Mouse (Mus musculus) myocyte (in vitro differentiated cells): ENCODE results near the gene Snx20. TPM values are rescaled to one million over a fixed set of nuclear protein-coding genes. Genes with fewer than 3 reads are reported as not detected.
A peak's percentile ranks its signal among the peaks of the same experiment; 100 is the strongest.

ENCODE experiments used
- H3K27me3 ChIP-seq: one replicate; pipeline ENCODE4 v1.6.1; 2011; ENCODE audit not compliant: control insufficient read depth, insufficient read depth, insufficient read length
- H3K36me3 ChIP-seq: one replicate; pipeline ENCODE4 v1.6.1; 2011; ENCODE audit not compliant: control insufficient read depth, insufficient read depth
- H3K4me2 ChIP-seq: one replicate; pipeline ENCODE4 v1.6.1; 2011; ENCODE audit warnings: low read depth, control low read depth
- H3K4me3 ChIP-seq: one replicate; pipeline ENCODE4 v1.5.1; 2011; ENCODE audit warnings: mild to moderate bottlenecking, control low read depth, moderate library complexity
- H3K79me2 ChIP-seq: one replicate; pipeline ENCODE4 v1.6.1; 2011; ENCODE audit not compliant: control insufficient read depth, insufficient read depth
- H3ac ChIP-seq: one replicate; pipeline ENCODE4 v1.6.1; 2011; ENCODE audit not compliant: control insufficient read depth, insufficient read length
- CEBPB ChIP-seq: IDR thresholded peaks from 2 replicates; pipeline ENCODE4 v1.6.1; 2011; ENCODE audit warnings: mild to moderate bottlenecking, moderate library complexity; ENCODE audit not compliant: poor library complexity, insufficient read depth, severe bottlenecking
- E2F4 ChIP-seq: IDR thresholded peaks from one replicate; pipeline ENCODE4 v1.6.1; 2011; ENCODE audit warnings: mild to moderate bottlenecking, control low read depth, moderate library complexity; ENCODE audit not compliant: insufficient read depth
- MAX ChIP-seq: IDR thresholded peaks from one replicate; pipeline ENCODE4 v1.6.1; 2011; ENCODE audit warnings: low read depth, mild to moderate bottlenecking, control low read depth
- MYOD1 ChIP-seq, 3 experiments: IDR thresholded peaks; one replicate each; pipeline ENCODE4 v1.6.1; 2011; ENCODE audit warnings: control low read depth in 2 of 3, low read depth in 2 of 3, mild to moderate bottlenecking in 2 of 3, moderate library complexity in 1 of 3; ENCODE audit not compliant: insufficient read length in 2 of 3, control insufficient read depth in 1 of 3
- MYOG ChIP-seq, 3 experiments: IDR thresholded peaks; one replicate each; pipeline ENCODE4 v1.6.1; 2011; ENCODE audit warnings: control low read depth in 2 of 3, low read depth in 2 of 3, mild to moderate bottlenecking in 2 of 3; ENCODE audit not compliant: insufficient read length in 2 of 3, control insufficient read depth in 1 of 3, insufficient read depth in 1 of 3
- POLR2A ChIP-seq: IDR thresholded peaks from one replicate; pipeline ENCODE4 v1.6.1; 2011; ENCODE audit warnings: low read depth, mild to moderate bottlenecking, control low read depth, moderate library complexity; ENCODE audit not compliant: insufficient read length
- POLR2AphosphoS2 ChIP-seq: IDR thresholded peaks from one replicate; pipeline ENCODE4 v1.6.1; 2011; ENCODE audit warnings: low read depth, control low read depth; ENCODE audit not compliant: insufficient read length
- REST ChIP-seq: IDR thresholded peaks from one replicate; pipeline ENCODE4 v1.6.1; 2011; ENCODE audit warnings: mild to moderate bottlenecking, control low read depth, moderate library complexity; ENCODE audit not compliant: insufficient read depth, insufficient read length
- SRF ChIP-seq: IDR thresholded peaks from one replicate; pipeline ENCODE4 v1.6.1; 2011; ENCODE audit warnings: low read depth; ENCODE audit not compliant: control insufficient read depth, insufficient read length
- TCF12 ChIP-seq: IDR thresholded peaks from one replicate; pipeline ENCODE4 v1.6.1; 2011; ENCODE audit warnings: mild to moderate bottlenecking, control low read depth; ENCODE audit not compliant: poor library complexity, insufficient read depth, severe bottlenecking
- TCF3 ChIP-seq: IDR thresholded peaks from one replicate; pipeline ENCODE4 v1.6.1; 2011; ENCODE audit warnings: low read depth, control low read depth; ENCODE audit not compliant: insufficient read length
- USF1 ChIP-seq: IDR thresholded peaks from one replicate; pipeline ENCODE4 v1.6.1; 2011; ENCODE audit warnings: low read depth, mild to moderate bottlenecking, control low read depth, moderate library complexity
- polyA plus RNA-seq: library from polyadenylated mRNA; unstranded; fragments of >200 nt; fragmentation: generic; extraction: Trizol; gene quantifications from one replicate; pipeline ENCODE4 v1.2.1, GENCODE M21; 2012; ENCODE audit warnings: missing spikeins

The Snx20 gene
- polyA plus RNA-seq, 1 experiment: 0.07 TPM

- Histone ChIP-seq H3K4me3 (no peak overlapping the region), H3ac (no peak overlapping the region), H3K4me2 (peak overlapping the region; percentile 67), H3K79me2 (no peaks in the 10 kb centered on the region), H3K36me3 (no peaks in the 10 kb centered on the region), H3K27me3 (peaks cover 12% of the 10 kb centered on the region)
- TF ChIP-seq MYOG (IDR thresholded peaks at IDR 0.05; ENCODE audit: control insufficient read depth in 1 of 3, insufficient read depth in 1 of 3, insufficient read length in 2 of 3, low read depth in 2 of 3) (no peak), SRF (no peak), TCF12 (no peak), E2F4 (no peak), MAX (no peak), CEBPB (no peak), USF1 (no peak), TCF3 (no peak), POLR2AphosphoS2 (no peak)
These were observed 32.4 kb downstream of the Snx20 start for GRCm38 (mm10) chr8:88603446-88603989.

- TF ChIP-seq TCF12: no peak
- no peaks in the 10 kb centered on the region for H3K79me2 ChIP-seq
These were observed 36.4 kb downstream of the Snx20 start for GRCm38 (mm10) chr8:88599491-88599890.

GRCm38 (mm10) chr8:88598578-88598977, 37.4 kb downstream of the Snx20 start:
- peaks cover 42% of the 10 kb centered on the region for H3K27me3 ChIP-seq
- TF ChIP-seq CEBPB (no peak), POLR2A (no peak), MYOG (IDR thresholded peaks at IDR 0.05; ENCODE audit: control insufficient read depth in 1 of 3, insufficient read depth in 1 of 3, insufficient read length in 2 of 3, low read depth in 2 of 3) (no peak), E2F4 (no peak), TCF12 (no peak), REST (no peak), SRF (no peak), USF1 (no peak), TCF3 (no peak), MAX (no peak), POLR2AphosphoS2 (no peak), MYOD1 (IDR thresholded peaks at IDR 0.05; ENCODE audit: control insufficient read depth in 1 of 3, insufficient read length in 2 of 3, low read depth in 2 of 3) (no peak)

More at GRCm38 (mm10) chr8:88599491-88599890, 36.4 kb downstream of the Snx20 start:
- Histone ChIP-seq H3ac (no peak overlapping the region), H3K36me3 (no peaks in the 10 kb centered on the region), H3K27me3 (peaks cover 40% of the 10 kb centered on the region), H3K4me3 (no peak overlapping the region), H3K4me2 (no peak overlapping the region)

GRCm38 (mm10) chr8:88596042-88596441, 39.9 kb downstream of the Snx20 start:
- no peak overlapping the region for H3K4me3 ChIP-seq
- H3K79me2 ChIP-seq: no peaks in the 10 kb centered on the region
- no peak for TF ChIP-seq MYOD1 (IDR thresholded peaks at IDR 0.05; ENCODE audit: control insufficient read depth in 1 of 3, insufficient read length in 2 of 3, low read depth in 2 of 3)
- no peak overlapping the region for H3K4me2 ChIP-seq
- no peak overlapping the region for H3ac ChIP-seq
- H3K27me3 ChIP-seq: peaks cover 42% of the 10 kb centered on the region
- no peaks in the 10 kb centered on the region for H3K36me3 ChIP-seq

More at GRCm38 (mm10) chr8:88598578-88598977, 37.4 kb downstream of the Snx20 start:
- Histone ChIP-seq H3K36me3 (no peaks in the 10 kb centered on the region), H3K4me3 (no peak overlapping the region), H3K4me2 (no peak overlapping the region), H3K79me2 (no peaks in the 10 kb centered on the region), H3ac (no peak overlapping the region)

- H3K27me3 ChIP-seq: peaks cover 48% of the 10 kb centered on the region
- TF ChIP-seq POLR2A (no peak), SRF (no peak), MAX (no peak), REST (no peak), MYOG (IDR thresholded peaks at IDR 0.05; ENCODE audit: control insufficient read depth in 1 of 3, insufficient read depth in 1 of 3, insufficient read length in 2 of 3, low read depth in 2 of 3) (no peak), POLR2AphosphoS2 (no peak), USF1 (no peak), MYOD1 (IDR thresholded peaks at IDR 0.05; ENCODE audit: control insufficient read depth in 1 of 3, insufficient read length in 2 of 3, low read depth in 2 of 3) (no peak), E2F4 (no peak), TCF12 (no peak), TCF3 (no peak), CEBPB (no peak)
- no peaks in the 10 kb centered on the region for H3K79me2 ChIP-seq
- no peak overlapping the region for H3ac ChIP-seq
- H3K36me3 ChIP-seq: no peaks in the 10 kb centered on the region
- no peak overlapping the region for H3K4me2 ChIP-seq
- no peak overlapping the region for H3K4me3 ChIP-seq
These were observed 42.0 kb downstream of the Snx20 start for GRCm38 (mm10) chr8:88593947-88594346.
